Mouse (Mus musculus) olfactory bulb, adult 2 months (tissue): Measurements from ENCODE around the gene Grhpr.

Source experiments
- CTCF ChIP-seq: fragments of 200-500 bp; IDR thresholded peaks from 2 replicates; pipeline ENCODE4 v1.5.1; 2012; ENCODE audit warnings: low read depth, mild to moderate bottlenecking, low read length, moderate library complexity; ENCODE audit not compliant: insufficient read depth
- POLR2A ChIP-seq: fragments of 200-500 bp; IDR thresholded peaks from 2 replicates; pipeline ENCODE4 v1.6.1; 2012; ENCODE audit warnings: mild to moderate bottlenecking, low read depth, low read length, moderate library complexity; ENCODE audit not compliant: insufficient read depth

DNA sequence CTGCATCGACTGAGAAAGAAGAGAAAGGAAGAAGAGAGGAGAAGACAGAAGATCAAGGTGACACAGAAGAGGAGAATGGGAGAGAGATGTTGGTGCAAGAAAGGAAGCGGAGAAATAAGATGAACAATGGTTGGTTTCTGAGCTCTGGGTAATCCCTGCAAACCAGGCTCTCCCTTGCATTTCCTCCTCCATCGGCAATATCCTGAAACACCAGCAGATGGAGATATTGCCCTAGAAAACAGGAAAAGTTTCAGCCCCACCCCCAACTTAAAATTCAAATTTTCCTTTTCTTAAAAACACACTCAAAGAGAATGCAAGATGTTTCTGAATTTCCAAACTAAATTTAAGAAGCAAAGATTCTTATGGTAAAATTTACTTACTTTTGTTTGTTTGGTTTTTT is 34.4 kb downstream of the Grhpr start:
- TF ChIP-seq POLR2A (no peak), CTCF (no peak)
